Comparison of ENCODE assay signal across 9 mouse cellular contexts in genomic region chr13:24135282-24136230, GRCm38 (mm10).
DNase-seq lines count a peak whose midpoint lies in the region; ATAC-seq and TF ChIP-seq lines count a peak whose summit lies in the region.
"Had no signal": no experiment of that assay in that cellular context is flagged by ENCODE, and none has a peak within 500 bp of the region (broad histone marks: within the 10 kb centered on the region; RNA-seq: fewer than 3 reads in every experiment).

No protein-coding gene starts in this region.

- H3K4me3 ChIP-seq in lung, postnatal 0 days (ENCODE audit: low read depth, low read length), result no peak overlapping the region
- no peak overlapping the region for H3K4me3 ChIP-seq in kidney, embryonic 14.5 days (ENCODE audit: low read length)

- H3K9ac ChIP-seq in lung, postnatal 0 days (replicated peaks; ENCODE audit: low read depth), result no peak overlapping the region
- H3K9ac ChIP-seq in kidney, embryonic 14.5 days (ENCODE audit: low read depth, low read length), result no peak overlapping the region

- no peak for TF ChIP-seq EP300 in lung, postnatal 0 days (IDR thresholded peaks at IDR 0.05)

- H3K36me3 ChIP-seq in lung, postnatal 0 days (ENCODE audit: insufficient read depth, low read length), result 0 out of 2 replicates have a peak, but pooled peaks cover 2% of the 10 kb centered on the region
- peaks cover 4% of the 10 kb centered on the region for H3K36me3 ChIP-seq in kidney, embryonic 14.5 days (ENCODE audit: control insufficient read depth, insufficient read depth, low read length)

- no peaks in the 10 kb centered on the region for H3K9me3 ChIP-seq in lung, postnatal 0 days (ENCODE audit: low read length)
- no peaks in the 10 kb centered on the region for H3K9me3 ChIP-seq in kidney, embryonic 14.5 days (ENCODE audit: control insufficient read depth, low read length)

- no peak overlapping the region for H3K27ac ChIP-seq in lung, postnatal 0 days (ENCODE audit: low read length)
- 0 out of 2 replicates have a peak overlapping the region, but pooled peaks have one; percentile 2 for H3K27ac ChIP-seq in kidney, embryonic 14.5 days (ENCODE audit: low read depth, low read length)
- H3K27ac ChIP-seq: macrophage had no signal

- peak; percentile 28 for TF ChIP-seq CTCF in lung, postnatal 0 days (IDR thresholded peaks at IDR 0.05)

- DNase-seq in lung, postnatal 0 days (ENCODE audit: low spot score), result no peak
- DNase-seq in lung, adult 18-20 months, result no peak
- peak; percentile 47 for DNase-seq in fibroblast of lung, adult 2 months (ENCODE audit: low read depth)
- peak; percentile 44 for DNase-seq in neural tube, embryonic 10.5 days (ENCODE audit: extremely low spot score, low spot score)
- DNase-seq in thymus, postnatal 0 days (ENCODE audit: low spot score), result no peak
- DNase-seq in layer of hippocampus, postnatal 14 days (ENCODE audit: low spot score in 2 of 2), result no peak
- DNase-seq in layer of hippocampus, postnatal 36 days, result no peak

- H3K27me3 ChIP-seq in lung, postnatal 0 days (replicated peaks; ENCODE audit: insufficient read depth, low read length), result no peaks in the 10 kb centered on the region
- H3K27me3 ChIP-seq in kidney, embryonic 14.5 days (ENCODE audit: control insufficient read depth, insufficient read depth, low read length), result no peaks in the 10 kb centered on the region

- H3K4me2 ChIP-seq in lung, postnatal 0 days (replicated peaks; ENCODE audit: low read depth, low read length), result no peak overlapping the region
- H3K4me2 ChIP-seq in kidney, embryonic 14.5 days (replicated peaks; ENCODE audit: low read depth, low read length), result peak overlapping the region; percentile 5; the same call in 1 of the 2 replicates

- no peaks in the 10 kb centered on the region for H3K4me1 ChIP-seq in lung, postnatal 0 days (ENCODE audit: insufficient read depth, low read depth, low read length)
- H3K4me1 ChIP-seq in kidney, embryonic 14.5 days (ENCODE audit: control insufficient read depth, insufficient read depth, low read length), result no peaks in the 10 kb centered on the region

- 30% methylated on average over 21 of the region's 21 CpGs for WGBS in lung, postnatal 0 days
- 16% methylated on average over 21 of the region's 21 CpGs for WGBS in kidney, embryonic 14.5 days

- ATAC-seq in lung, postnatal 0 days, result peak; percentile 41; the same call in 1 of the 2 replicates
- ATAC-seq in kidney, embryonic 14.5 days (ENCODE audit: low FRiP score, low TSS enrichment), result peak; percentile 81

Comparison
In these comparisons a context has a peak if more than half of its experiments do, and no peak if none do; other contexts are left out.
1. DNase-seq: peak in fibroblast of lung, adult 2 months (single experiment) and neural tube, embryonic 10.5 days (single experiment); none in lung, postnatal 0 days (single experiment), lung, adult 18-20 months (0 of 2), thymus, postnatal 0 days (single experiment), layer of hippocampus, postnatal 14 days (0 of 2) and layer of hippocampus, postnatal 36 days (0 of 2).